Mouse (Mus musculus) spleen, adult 2 months (tissue): Measurements from ENCODE around the gene Tab1.

Experiments
- CTCF ChIP-seq: fragments of 200-500 bp; IDR thresholded peaks from 2 replicates; pipeline ENCODE4 v1.5.1; 2011; ENCODE audit warnings: mild to moderate bottlenecking, inconsistent platforms; ENCODE audit not compliant: insufficient read depth, insufficient read length, insufficient replicate concordance; ENCODE audit errors: extremely low read depth
- POLR2A ChIP-seq: fragments of 200-500 bp; IDR thresholded peaks from 2 replicates; pipeline ENCODE4 v1.6.1; 2011; ENCODE audit warnings: low read depth, low read length, inconsistent platforms

DNA sequence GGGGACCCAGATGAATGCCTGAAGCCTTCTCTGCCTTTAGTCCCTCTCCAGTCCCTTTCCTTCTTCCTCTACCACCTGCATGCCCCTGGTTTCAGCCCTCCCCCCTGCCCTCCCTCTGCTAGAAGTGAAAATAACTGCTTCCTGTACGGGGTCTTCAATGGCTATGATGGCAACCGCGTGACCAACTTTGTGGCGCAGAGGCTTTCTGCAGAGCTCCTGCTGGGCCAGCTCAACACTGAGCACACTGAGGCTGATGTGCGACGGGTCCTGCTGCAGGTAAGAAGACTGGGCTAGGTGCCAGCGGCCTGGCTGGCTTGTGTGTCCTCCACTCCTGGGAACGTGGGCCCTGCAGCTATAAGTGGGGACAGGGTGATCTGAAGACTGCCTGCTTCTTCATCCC, 15.6 kb downstream of the Tab1 start:
- no peak for TF ChIP-seq CTCF
- TF ChIP-seq POLR2A = no peak
